Mouse (Mus musculus) lung, embryonic 16.5 days (tissue): Measurements from ENCODE around the gene Ercc6l2. TPM values are rescaled to one million over a fixed set of nuclear protein-coding genes. Genes with fewer than 3 reads are reported as not detected.

Source experiments
- ATAC-seq: fragments of 200-750 bp; cut with Nextera tagmentation; 2 replicates; pipeline ENCODE4 v1.8.0; 2017; ENCODE audit warnings: low read depth, mild to moderate bottlenecking, moderate library complexity
- H3K27ac ChIP-seq: fragments of 300-500 bp; sonication (generic); 2 replicates; pipeline ENCODE4 v1.5.1; 2014; ENCODE audit warnings: mild to moderate bottlenecking, control low read depth, low read length
- H3K27me3 ChIP-seq: fragments of 300-500 bp; sonication (generic); 2 replicates; pipeline ENCODE4 v1.6.1; 2014; ENCODE audit warnings: low read depth, low read length, mixed read lengths; ENCODE audit not compliant: control insufficient read depth, insufficient read depth
- H3K36me3 ChIP-seq: fragments of 300-500 bp; sonication (generic); 2 replicates; pipeline ENCODE4 v1.6.1; 2014; ENCODE audit warnings: low read length; ENCODE audit not compliant: control insufficient read depth, insufficient read depth
- H3K4me1 ChIP-seq: fragments of 300-500 bp; sonication (generic); replicated peaks from 2 replicates; pipeline ENCODE4 v1.6.1; 2014; ENCODE audit warnings: low read length, mixed read lengths; ENCODE audit not compliant: control insufficient read depth, insufficient read depth
- H3K4me2 ChIP-seq: fragments of 300-500 bp; sonication (generic); 2 replicates; pipeline ENCODE4 v1.6.1; 2014; ENCODE audit warnings: low read depth, low read length, control low read depth
- H3K4me3 ChIP-seq: fragments of 300-500 bp; sonication (generic); 2 replicates; pipeline ENCODE4 v1.5.1; 2014; ENCODE audit warnings: mild to moderate bottlenecking, low read length, control low read depth
- H3K9ac ChIP-seq: fragments of 300-500 bp; sonication (generic); 2 replicates; pipeline ENCODE4 v1.6.1; 2014; ENCODE audit warnings: low read length, control low read depth
- H3K9me3 ChIP-seq: fragments of 300-500 bp; sonication (generic); 2 replicates; pipeline ENCODE4 v1.6.1; 2016; ENCODE audit warnings: low read length; ENCODE audit not compliant: control insufficient read depth
- WGBS: fragments of 180-500 bp; shearing (Covaris S2); extraction: QIAGEN DNeasy Blood & Tissue Kit; methylation state at CpG from one replicate; pipeline ENCODE4 v1.1.7; 2014; 5-methylcytosine and 5-hydroxymethylcytosine counted together
- polyA plus RNA-seq: library from polyadenylated mRNA; unstranded; fragments of >200 nt; fragmentation: Nextera tagmentation; extraction: Ambion mirVana; gene quantifications from 2 replicates; pipeline ENCODE4 v1.2.1, GENCODE M21; 2015

The Ercc6l2 gene
- polyA plus RNA-seq, 1 experiment from 2014 or later, result 26.0 TPM

GRCm38 (mm10) chr13:63877138-63877537 is 62.1 kb downstream of the Ercc6l2 start:
- H3K4me1 ChIP-seq, result peaks cover 6% of the 10 kb centered on the region; the same call in 1 of the 2 replicates
- no peak for ATAC-seq
- 68% methylated on average over 6 of the region's 6 CpGs for WGBS
- no peak overlapping the region for H3K27ac ChIP-seq
- H3K4me3 ChIP-seq, result no peak overlapping the region
- H3K27me3 ChIP-seq, result no peaks in the 10 kb centered on the region
- H3K9me3 ChIP-seq, result no peaks in the 10 kb centered on the region
- H3K36me3 ChIP-seq, result peaks cover 6% of the 10 kb centered on the region
- H3K9ac ChIP-seq, result no peak overlapping the region
- H3K4me2 ChIP-seq, result no peak overlapping the region

GRCm38 (mm10) chr13:63879105-63879863 is 64.2 kb downstream of the Ercc6l2 start:
- 0 out of 2 replicates have a peak, but pooled peaks have one; percentile 26 for ATAC-seq
- whole genome bisulfite sequencing, result 47% methylated on average over 1 of the region's 1 CpGs

GRCm38 (mm10) chr13:63879864-63880141 is 64.8 kb downstream of the Ercc6l2 start:
- Histone ChIP-seq H3K9ac (no peak overlapping the region), H3K4me2 (no peak overlapping the region), H3K36me3 (no peaks in the 10 kb centered on the region), H3K4me3 (no peak overlapping the region), H3K9me3 (no peaks in the 10 kb centered on the region), H3K27me3 (no peaks in the 10 kb centered on the region), H3K27ac (peak overlapping the region; percentile 13; the same call in 1 of the 2 replicates), H3K4me1 (peaks cover 6% of the 10 kb centered on the region; the same call in 1 of the 2 replicates)
- WGBS, result 51% methylated on average over 4 of the region's 4 CpGs
- ATAC-seq, result no peak

More at GRCm38 (mm10) chr13:63879105-63879863, 64.2 kb downstream of the Ercc6l2 start:
- Histone ChIP-seq H3K27me3 (no peaks in the 10 kb centered on the region), H3K9ac (no peak overlapping the region), H3K4me2 (no peak overlapping the region), H3K36me3 (no peaks in the 10 kb centered on the region), H3K4me3 (no peak overlapping the region), H3K9me3 (no peaks in the 10 kb centered on the region), H3K27ac (peak overlapping the region; percentile 13; the same call in 1 of the 2 replicates), H3K4me1 (peaks cover 6% of the 10 kb centered on the region; the same call in 1 of the 2 replicates)

- ATAC-seq, result peak; percentile 85
- 18% methylated on average over 3 of the region's 3 CpGs for WGBS
- H3K27ac ChIP-seq, result peak overlapping the region; percentile 74
Observed at GRCm38 (mm10) chr13:63885532-63885949, 70.5 kb downstream of the Ercc6l2 start.

GRCm38 (mm10) chr13:63886429-63887052 is 71.5 kb downstream of the Ercc6l2 start:
- 93% methylated on average over 3 of the region's 3 CpGs for WGBS
- H3K4me1 ChIP-seq, result peaks cover 7% of the 10 kb centered on the region
- no peak for ATAC-seq

More at GRCm38 (mm10) chr13:63885532-63885949, 70.5 kb downstream of the Ercc6l2 start:
- H3K36me3 ChIP-seq, result peaks cover 6% of the 10 kb centered on the region; the same call in 1 of the 2 replicates
- H3K4me2 ChIP-seq, result no peak overlapping the region
- H3K9ac ChIP-seq, result no peak overlapping the region
- H3K4me1 ChIP-seq, result peaks cover 7% of the 10 kb centered on the region
- no peak overlapping the region for H3K4me3 ChIP-seq
- H3K9me3 ChIP-seq, result no peaks in the 10 kb centered on the region
- H3K27me3 ChIP-seq, result no peaks in the 10 kb centered on the region

GRCm38 (mm10) chr13:63900679-63901302 is 85.8 kb downstream of the Ercc6l2 start:
- H3K36me3 ChIP-seq, result no peaks in the 10 kb centered on the region; the same call in none of the 2 replicates
- peak overlapping the region; percentile 30; the same call in 1 of the 2 replicates for H3K4me3 ChIP-seq
- no peaks in the 10 kb centered on the region for H3K27me3 ChIP-seq
- H3K4me1 ChIP-seq, result peaks cover 18% of the 10 kb centered on the region
- WGBS, result 25% methylated on average over 12 of the region's 12 CpGs
- no peaks in the 10 kb centered on the region for H3K9me3 ChIP-seq
- H3K27ac ChIP-seq, result peak overlapping the region; percentile 39
- peak overlapping the region; percentile 54 for H3K4me2 ChIP-seq
- no peak overlapping the region; the same call in 1 of the 2 replicates for H3K9ac ChIP-seq
- ATAC-seq, result peak; percentile 27

More at GRCm38 (mm10) chr13:63886429-63887052, 71.5 kb downstream of the Ercc6l2 start:
- H3K4me3 ChIP-seq, result no peak overlapping the region
- H3K4me2 ChIP-seq, result no peak overlapping the region
- H3K9me3 ChIP-seq, result no peaks in the 10 kb centered on the region
- no peaks in the 10 kb centered on the region for H3K27me3 ChIP-seq
- H3K36me3 ChIP-seq, result peaks cover 6% of the 10 kb centered on the region; the same call in 1 of the 2 replicates
- H3K9ac ChIP-seq, result no peak overlapping the region
- peak overlapping the region; percentile 74 for H3K27ac ChIP-seq

- peak overlapping the region; percentile 54 for H3K27ac ChIP-seq
Observed at GRCm38 (mm10) chr13:63901303-63901713, 86.3 kb downstream of the Ercc6l2 start.

GRCm38 (mm10) chr13:63901714-63902597 is 86.9 kb downstream of the Ercc6l2 start:
- Histone ChIP-seq H3K4me3 (peak overlapping the region; percentile 30), H3K27me3 (no peaks in the 10 kb centered on the region), H3K4me1 (peaks cover 25% of the 10 kb centered on the region), H3K4me2 (peak overlapping the region; percentile 54), H3K9me3 (no peaks in the 10 kb centered on the region), H3K36me3 (no peaks in the 10 kb centered on the region; the same call in none of the 2 replicates), H3K27ac (peak overlapping the region; percentile 54), H3K9ac (peak overlapping the region; percentile 45)
- peak; percentile 74 for ATAC-seq
- 18% methylated on average over 28 of the region's 28 CpGs for WGBS

More at GRCm38 (mm10) chr13:63901303-63901713, 86.3 kb downstream of the Ercc6l2 start:
- ATAC-seq, result peak; percentile 79
- Histone ChIP-seq H3K27me3 (no peaks in the 10 kb centered on the region), H3K4me3 (peak overlapping the region; percentile 30), H3K9me3 (no peaks in the 10 kb centered on the region), H3K9ac (peak overlapping the region; percentile 45), H3K36me3 (no peaks in the 10 kb centered on the region; the same call in none of the 2 replicates), H3K4me1 (peaks cover 19% of the 10 kb centered on the region), H3K4me2 (peak overlapping the region; percentile 54)
- 3% methylated on average over 17 of the region's 17 CpGs for WGBS
